Mouse (Mus musculus) yolk sac, embryonic 10.5 days (tissue): ENCODE measurements around the gene Dok1.

Experiments used
- DNase-seq: peaks from one replicate; pipeline ENCODE4 v3.0.0-alpha.2; 2017; ENCODE audit warnings: low spot score

Dok1 gene

GRCm38 (mm10) chr6:83014482-83015466 is 18.5 kb downstream of the Dok1 start:
- DNase-seq = no peak

DNA sequence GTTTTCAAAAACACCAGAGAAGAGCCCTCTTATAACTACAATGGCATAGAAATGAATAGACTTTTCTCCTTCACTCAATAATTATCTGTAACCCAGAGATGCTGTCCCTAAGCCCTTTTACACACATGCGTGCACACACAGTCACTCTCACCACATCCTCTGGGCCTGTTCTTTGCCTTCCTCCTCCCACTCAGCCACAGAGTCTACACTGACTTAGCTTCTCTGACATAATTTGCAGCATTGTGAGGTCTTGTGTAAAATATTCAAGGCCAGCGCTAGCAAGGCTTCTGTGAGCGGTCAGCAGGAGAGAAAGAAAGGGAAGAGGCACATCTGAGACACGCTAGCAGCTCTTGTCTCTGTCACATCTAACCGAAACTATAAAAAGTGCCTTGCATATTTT is 19.8 kb downstream of the Dok1 start:
- DNase-seq = no peak

DNA sequence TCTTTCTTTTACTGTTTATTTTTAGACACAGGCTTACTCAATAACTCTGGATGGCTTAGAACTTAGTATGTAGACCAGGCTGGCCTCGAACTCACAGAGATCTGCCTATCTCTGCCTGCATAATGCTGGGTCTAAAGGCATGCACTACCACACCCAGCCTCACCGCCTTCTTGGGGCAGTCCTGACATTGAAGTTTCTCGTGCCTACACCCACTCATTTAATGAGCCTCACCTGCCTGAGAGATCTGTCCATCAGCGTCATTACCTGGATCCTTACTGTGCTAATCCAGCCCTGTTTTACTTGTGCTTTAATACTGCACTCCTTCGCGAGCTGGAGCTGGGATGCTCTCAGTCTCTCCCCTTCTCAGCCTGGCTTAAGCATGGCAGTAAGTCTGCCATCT is 21.5 kb downstream of the Dok1 start:
- no peak for DNase-seq

- no peak for DNase-seq
Observed at GRCm38 (mm10) chr6:83011255-83011654, 22.0 kb downstream of the Dok1 start.

DNA sequence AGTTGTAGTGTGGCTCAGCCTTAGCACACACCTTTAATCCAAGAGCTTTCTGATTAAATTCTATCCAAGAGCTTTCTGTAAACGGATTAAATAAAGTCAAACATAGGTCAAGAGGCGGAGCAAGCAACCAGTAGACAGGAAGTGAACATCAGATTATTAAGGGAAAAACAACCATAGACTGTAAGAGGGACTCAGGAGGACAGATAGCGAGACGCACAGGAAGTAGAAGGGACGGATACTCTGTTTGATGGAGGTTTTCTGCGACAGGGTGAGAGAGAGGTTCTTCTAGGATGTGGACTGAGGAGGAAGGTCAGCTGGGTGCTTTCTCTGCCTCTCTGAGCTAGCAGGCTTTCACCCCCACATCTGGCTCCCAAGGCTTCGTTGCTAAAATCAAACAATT is 23.3 kb downstream of the Dok1 start:
- no peak for DNase-seq

DNA sequence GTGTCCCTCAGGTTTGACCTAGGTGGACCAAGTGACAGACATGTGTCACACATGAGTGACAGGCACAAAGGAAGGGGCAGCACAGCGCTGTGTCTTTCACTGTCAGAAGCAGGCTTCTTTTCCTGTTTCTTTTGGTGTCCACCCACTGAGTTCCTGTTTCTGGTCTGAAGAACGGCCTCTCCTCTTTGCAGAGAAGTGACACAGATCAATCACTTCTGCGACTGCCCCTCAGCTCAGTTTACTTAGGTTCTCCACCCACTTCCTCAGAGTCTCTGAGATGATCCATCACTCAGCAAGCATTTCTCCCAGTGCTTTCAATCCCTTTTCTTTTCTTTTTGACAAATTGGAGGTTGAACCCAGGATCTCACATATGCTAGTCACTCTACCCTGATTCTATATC is 24.6 kb downstream of the Dok1 start:
- DNase-seq = no peak

- no peak for DNase-seq
Observed at GRCm38 (mm10) chr6:83006114-83006513, 27.2 kb downstream of the Dok1 start.

DNA sequence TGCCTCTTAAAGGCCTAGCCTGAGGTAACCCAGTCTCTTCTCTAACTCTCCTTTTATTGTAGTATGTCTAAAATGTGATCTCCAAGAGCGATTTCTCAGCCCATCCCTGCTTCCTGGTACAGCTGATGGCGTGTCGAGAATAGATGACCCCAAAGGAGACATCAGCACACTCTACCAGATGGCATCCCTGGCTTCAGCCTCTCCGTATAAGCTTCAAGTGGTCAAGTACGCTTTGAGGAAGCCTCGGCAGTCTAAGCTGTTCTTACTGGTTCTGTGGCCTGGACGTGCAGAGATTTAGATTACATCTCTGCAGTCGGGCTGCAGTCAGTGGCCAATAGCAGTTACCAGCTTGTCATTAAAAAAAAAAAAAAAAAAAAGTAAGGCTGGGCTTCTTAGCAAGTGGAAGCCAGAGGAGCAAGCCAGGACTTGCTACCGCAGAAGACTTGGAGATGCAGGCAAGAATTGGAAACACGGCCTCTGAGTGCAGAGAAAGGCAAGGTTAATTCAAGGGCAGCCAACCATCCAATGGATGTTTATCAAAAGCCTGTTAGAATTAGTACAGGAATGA is 27.7 kb downstream of the Dok1 start:
- no peak for DNase-seq

- no peak for DNase-seq
Observed at GRCm38 (mm10) chr6:83004872-83005271, 28.4 kb downstream of the Dok1 start.

DNA sequence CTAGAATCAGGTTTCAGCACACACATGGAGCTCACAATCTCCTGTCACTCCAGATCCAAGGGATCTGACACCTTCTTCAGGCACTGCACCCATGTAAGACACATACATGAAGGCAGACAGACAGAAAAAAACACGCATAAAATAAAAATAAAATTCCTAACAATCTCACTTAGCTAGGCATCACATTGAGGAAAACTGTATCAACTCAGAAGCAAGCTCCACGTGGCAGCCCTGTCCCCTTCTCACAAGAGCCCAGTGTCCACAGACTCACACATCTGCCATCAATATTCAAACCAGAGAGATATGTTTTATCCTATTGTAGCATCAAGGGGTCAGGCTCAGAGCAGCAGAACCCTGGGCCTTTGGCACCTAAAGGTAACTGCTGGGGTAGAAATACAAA is 29.0 kb downstream of the Dok1 start:
- no peak for DNase-seq

GRCm38 (mm10) chr6:83003850-83004249 is 29.4 kb downstream of the Dok1 start:
- DNase-seq = no peak

DNA sequence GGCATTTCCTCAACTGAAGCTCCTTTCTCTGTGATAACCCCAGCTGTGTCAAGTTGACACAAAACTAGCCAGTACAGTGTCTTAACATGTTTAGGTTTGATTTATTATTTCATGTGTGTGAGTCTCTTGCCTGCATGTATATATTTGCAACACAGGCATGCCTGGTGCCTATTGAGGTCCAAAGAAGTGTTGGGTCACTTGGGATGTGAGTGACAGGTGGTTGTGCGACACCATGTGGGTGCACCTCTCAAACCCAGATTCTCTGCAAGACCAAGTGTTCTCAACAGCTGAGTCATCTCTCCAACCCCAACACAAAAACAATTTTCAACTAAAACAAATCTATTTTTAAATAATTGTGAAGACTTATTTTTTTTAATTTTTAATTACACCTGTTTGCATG is 30.2 kb downstream of the Dok1 start:
- DNase-seq = no peak

GRCm38 (mm10) chr6:82999986-83000385 is 33.3 kb downstream of the Dok1 start:
- DNase-seq = no peak

DNA sequence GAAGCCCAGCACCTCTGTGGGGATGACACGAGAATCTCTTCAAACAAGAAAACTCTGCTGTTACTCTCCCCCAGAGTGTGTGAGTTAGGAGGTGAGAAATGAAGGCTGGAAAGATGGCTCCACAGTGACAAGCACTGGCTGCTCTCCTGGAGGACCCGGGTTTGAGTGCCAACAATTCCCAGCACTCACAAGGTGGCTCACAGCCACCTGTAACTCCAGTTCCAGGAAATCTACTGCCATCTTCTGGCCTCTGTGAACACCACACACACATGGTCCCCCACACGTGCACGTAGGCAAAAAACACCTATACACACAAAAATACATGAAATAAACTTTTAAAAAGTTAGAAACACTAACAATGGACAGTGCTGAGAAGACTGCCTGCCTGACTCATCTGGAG is 34.9 kb downstream of the Dok1 start:
- DNase-seq = no peak

DNA sequence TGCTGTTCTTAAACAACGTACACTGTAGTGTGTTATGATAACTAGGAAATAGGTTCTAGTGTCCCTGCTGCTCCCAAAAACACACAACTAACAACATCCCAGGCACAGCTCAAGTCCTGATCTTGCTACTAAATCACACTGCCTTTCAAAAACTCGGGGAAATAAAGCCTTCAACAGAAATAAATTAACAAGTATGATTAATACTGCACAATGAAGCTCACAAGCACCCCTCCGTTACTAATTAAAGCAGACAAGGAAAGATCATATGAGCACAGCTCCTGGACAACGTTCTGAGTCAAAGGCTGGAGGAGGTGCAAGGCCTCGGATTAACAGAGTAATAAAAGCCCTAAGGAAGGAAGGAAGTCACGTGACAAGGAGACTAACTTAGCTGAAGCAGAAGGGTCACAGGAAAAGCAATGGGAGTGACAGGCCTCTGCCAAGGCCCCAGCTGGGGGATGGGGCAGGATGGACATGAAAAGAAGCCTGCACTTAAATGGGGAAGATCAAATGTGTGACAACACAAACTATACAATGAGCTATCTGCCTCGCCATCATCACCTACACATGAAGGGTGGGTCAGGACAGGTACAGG is 35.7 kb downstream of the Dok1 start:
- DNase-seq = no peak

DNA sequence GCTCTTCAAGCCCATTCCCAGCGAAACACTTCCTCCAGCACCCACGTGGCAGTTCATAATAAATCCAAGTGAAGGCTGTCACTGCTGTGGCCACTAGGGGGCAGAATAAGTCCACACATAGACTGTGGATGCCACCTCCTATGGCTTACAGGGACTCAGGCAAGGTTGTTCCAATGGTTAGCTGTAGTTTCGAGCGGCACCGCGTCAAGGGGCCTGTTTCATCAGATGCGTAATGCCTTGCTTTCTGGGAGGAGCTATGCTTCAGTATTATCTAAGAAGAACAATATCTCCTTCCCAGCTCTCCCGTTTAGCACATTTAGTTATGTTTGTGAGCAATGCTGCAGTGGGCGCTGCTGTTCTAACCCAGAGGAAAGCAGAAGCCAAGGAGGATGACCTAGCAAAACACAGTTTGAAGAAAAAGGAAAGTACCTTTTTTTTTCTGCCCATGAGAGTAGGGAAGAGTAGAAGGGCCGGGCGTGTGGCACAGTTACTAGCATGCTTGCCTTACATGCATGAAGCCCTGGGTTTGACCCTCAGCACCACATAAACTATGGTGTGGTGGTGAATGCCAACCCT is 36.4 kb downstream of the Dok1 start:
- DNase-seq = peak; percentile 89

DNA sequence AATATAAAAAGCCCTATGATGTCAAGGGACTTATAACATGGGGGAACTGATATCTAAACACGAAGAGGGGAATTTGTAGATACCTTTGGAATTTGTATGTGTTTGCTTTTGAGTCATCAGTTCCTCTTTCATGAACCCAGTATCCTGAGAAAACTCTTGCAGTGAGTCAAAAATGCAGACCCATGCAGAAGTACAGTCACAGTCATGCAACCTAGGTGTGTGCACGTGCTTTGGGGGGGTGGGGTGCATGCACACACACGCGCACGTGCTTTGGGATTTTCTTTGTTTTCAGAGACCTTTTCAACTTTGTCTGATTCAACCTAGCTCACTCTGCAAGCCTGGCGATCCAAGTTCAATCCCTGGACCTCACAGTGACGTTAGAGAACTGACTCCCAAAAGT is 38.9 kb downstream of the Dok1 start:
- DNase-seq = no peak

GRCm38 (mm10) chr6:82993696-82994095 is 39.6 kb downstream of the Dok1 start:
- DNase-seq = no peak

DNA sequence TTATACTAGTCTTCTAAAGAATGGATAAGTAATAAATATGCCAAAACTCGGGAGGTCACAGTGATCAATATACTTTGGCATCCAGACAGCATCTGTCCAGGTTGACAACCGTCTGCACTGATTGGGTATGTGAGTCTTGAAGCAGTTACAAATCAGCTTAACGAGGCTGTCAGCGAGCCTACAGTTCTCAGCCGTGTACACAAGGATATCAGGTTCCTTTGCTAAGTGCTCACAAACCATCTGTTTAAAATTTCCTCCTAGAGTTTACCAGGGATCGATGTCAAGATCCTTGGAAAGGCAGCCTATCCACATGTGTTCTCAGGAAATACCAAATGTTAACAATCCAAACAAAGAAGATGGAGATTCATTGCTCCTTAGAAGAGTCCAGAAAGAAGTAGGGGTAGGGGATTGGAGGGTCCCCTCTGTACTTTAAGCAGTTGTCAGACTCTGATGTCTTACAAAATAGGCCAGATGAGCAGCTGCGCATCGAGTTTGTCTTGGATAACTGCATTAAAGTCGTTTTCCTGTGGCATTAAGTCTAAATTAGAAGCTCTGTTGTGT is 45.8 kb downstream of the Dok1 start:
- DNase-seq = peak; percentile 15
